Mouse (Mus musculus) cerebellum, adult 2 months (tissue): ENCODE results near the gene Cep97. TPM values are rescaled to one million over a fixed set of nuclear protein-coding genes. Genes with fewer than 3 reads are reported as not detected.
"Not testable (repeated sequence)": the region's sequence is repeated elsewhere in the genome, so short reads cannot be mapped to it uniquely, and the experiment has no call there.

Experiments
- DNase-seq, 2 experiments: peaks; one replicate each; pipeline ENCODE4 v3.0.0; 2021
- H3K27ac ChIP-seq: fragments of 200-500 bp; 2 replicates; pipeline ENCODE4 v1.5.1; 2012; ENCODE audit warnings: low read length, control low read depth, inconsistent platforms; ENCODE audit not compliant: insufficient read depth
- H3K27me3 ChIP-seq: fragments of 200-500 bp; 2 replicates; pipeline ENCODE4 v1.6.1; 2012; ENCODE audit warnings: inconsistent platforms, mild to moderate bottlenecking, low read length, moderate library complexity; ENCODE audit not compliant: control insufficient read depth, insufficient read depth
- H3K4me1 ChIP-seq: fragments of 200-500 bp; 2 replicates; pipeline ENCODE4 v1.6.1; 2011; ENCODE audit warnings: low read length; ENCODE audit not compliant: control insufficient read depth, insufficient read depth
- H3K4me3 ChIP-seq: fragments of 200-500 bp; replicated peaks from 2 replicates; pipeline ENCODE3; 2011; ENCODE audit warnings: mild to moderate bottlenecking, low read depth, low read length, control low read depth; ENCODE audit not compliant: insufficient read depth
- CTCF ChIP-seq: fragments of 200-500 bp; IDR thresholded peaks from 2 replicates; pipeline ENCODE4 v1.5.1; 2011; ENCODE audit warnings: low read depth, mild to moderate bottlenecking, control low read depth, low read length, moderate library complexity, borderline replicate concordance; ENCODE audit not compliant: insufficient read depth
- POLR2A ChIP-seq: fragments of 200-500 bp; IDR thresholded peaks from 2 replicates; pipeline ENCODE4 v1.6.1; 2011; ENCODE audit warnings: low read length, control low read depth, borderline replicate concordance; ENCODE audit not compliant: insufficient read depth
- WGBS: fragments of 180-500 bp; shearing (Covaris S2); methylation state at CpG from one replicate; pipeline ENCODE4 v1.1.7; 2018; 5-methylcytosine and 5-hydroxymethylcytosine counted together
- polyA plus RNA-seq: library from polyadenylated mRNA; depleted of rRNA; stranded (reverse); fragments of >200 nt; gene quantifications from 2 replicates; pipeline ENCODE4 v1.2.3, GENCODE M21; 2012

Cep97 gene
- polyA plus RNA-seq, 1 experiment = 11.5 TPM

- peak; percentile 50; the same call in 1 of the 2 replicates for TF ChIP-seq CTCF
- TF ChIP-seq POLR2A = no peak
- Histone ChIP-seq H3K27ac (no peak overlapping the region), H3K4me3 (no peak overlapping the region), H3K4me1 (no peaks in the 10 kb centered on the region), H3K27me3 (no peaks in the 10 kb centered on the region)
- WGBS = 67% methylated on average over 3 of the region's 3 CpGs
- peak in 1 of 2 experiments; percentile 22 for DNase-seq
Measured at GRCm38 (mm10) chr16:55969147-55969546, 34.5 kb upstream of the Cep97 start.

DNA sequence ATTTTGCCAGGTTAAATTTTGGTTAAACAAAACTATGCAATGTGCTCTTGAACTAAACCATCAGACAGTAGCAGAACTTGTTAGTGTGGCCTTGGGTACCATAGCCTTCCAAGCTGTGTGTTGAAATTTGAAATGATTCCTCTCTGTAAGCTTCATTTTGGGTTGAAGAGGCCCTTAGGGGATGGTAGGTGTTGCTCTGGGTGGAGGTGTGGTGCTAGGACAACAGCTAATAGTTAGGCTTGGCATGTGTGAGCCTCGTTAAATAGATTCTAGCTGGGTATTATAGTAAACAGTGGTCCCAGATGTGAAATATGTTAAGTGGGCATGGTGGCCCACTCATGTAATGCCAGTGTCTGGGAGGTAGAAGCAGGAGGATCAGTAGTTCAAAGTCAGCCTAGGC lies 32.6 kb upstream of the Cep97 start:
- Histone ChIP-seq H3K27ac (no peak overlapping the region), H3K4me1 (no peaks in the 10 kb centered on the region), H3K27me3 (no peaks in the 10 kb centered on the region), H3K4me3 (peak overlapping the region; percentile 34)
- TF ChIP-seq POLR2A = no peak
- no peak for TF ChIP-seq CTCF
- no peak for DNase-seq
- 7% methylated on average over 1 of the region's 1 CpGs for WGBS

DNA sequence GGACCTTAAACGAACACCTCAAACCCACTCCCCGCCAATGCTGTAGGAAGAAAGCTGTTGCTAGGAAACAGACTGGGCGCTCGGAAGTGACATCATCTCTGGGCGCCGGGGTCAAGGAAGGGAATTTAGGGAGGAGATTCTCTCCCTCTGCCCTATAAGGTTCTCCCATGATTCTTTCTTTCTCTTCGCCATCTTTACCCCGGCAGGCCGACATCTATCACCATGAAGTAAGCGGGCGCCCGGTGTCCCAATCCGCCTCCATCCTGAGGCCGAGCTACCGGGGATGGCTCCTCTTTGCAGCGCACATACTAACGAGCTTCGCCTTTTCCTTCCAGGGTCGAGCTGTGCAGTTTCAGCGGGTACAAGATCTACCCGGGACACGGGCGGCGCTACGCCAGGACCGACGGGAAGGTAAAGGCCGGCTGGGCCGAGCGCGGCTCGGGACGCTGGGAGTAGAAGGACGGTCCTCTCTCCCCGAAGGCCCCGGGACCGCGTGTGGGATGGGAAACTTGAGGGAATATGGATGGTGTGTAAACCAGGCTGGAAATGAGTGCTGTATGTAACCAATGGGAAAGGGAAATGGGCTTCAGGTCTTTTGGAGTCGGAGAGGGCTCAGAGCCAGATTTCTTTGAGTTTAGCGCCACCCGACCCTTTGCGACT lies 31.7 kb upstream of the Cep97 start, which contains the start of gene Rpl24:
Rpl24 (plus strand) TSS at position 64 of the 660 bp plus-strand sequence.
- H3K4me1 ChIP-seq = no peaks in the 10 kb centered on the region
- peak within 1 kb of the TSS; percentile 99 for H3K4me3 ChIP-seq
- H3K27me3 ChIP-seq = no peaks in the 10 kb centered on the region
- TF ChIP-seq POLR2A (peak; percentile 58; the same call in 1 of the 2 replicates), CTCF (no peak)
- peak within 1 kb of the TSS; percentile 68; the same call in 1 of the 2 replicates for H3K27ac ChIP-seq
- DNase-seq = peak; percentile 96
- under 1% methylated on average over 42 of the region's 42 CpGs for WGBS

- no peak overlapping the region for H3K4me3 ChIP-seq
- no peak overlapping the region for H3K27ac ChIP-seq
- H3K27me3 ChIP-seq = no peaks in the 10 kb centered on the region
- 42% methylated on average over 4 of the region's 4 CpGs for WGBS
- DNase-seq = peak; percentile 25 to 44
- no peaks in the 10 kb centered on the region for H3K4me1 ChIP-seq
- TF ChIP-seq POLR2A (no peak), CTCF (peak; percentile 57; the same call in 1 of the 2 replicates)
Measured at GRCm38 (mm10) chr16:55964126-55964949, 29.7 kb upstream of the Cep97 start.

DNA sequence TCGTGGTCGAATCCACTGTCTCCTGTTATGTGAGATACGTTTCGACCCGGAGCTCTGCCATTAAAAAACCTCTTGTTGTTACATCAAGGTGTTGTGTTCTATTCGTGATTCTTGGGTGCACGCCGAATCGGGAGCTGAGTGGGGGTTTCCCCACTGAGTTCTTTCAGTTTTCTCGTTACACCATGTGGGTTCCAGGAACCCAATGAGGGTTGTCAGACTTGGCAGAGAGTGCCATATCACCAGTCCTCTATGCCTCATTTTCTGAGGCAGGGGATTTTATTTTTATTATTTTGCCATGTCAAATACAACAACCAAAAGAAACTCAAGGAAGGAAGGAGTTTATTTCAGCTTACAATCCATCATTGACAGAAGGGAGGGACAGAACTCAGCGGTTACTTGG lies 28.4 kb upstream of the Cep97 start:
- WGBS = 74% methylated on average over 6 of the region's 11 CpGs
- not testable (repeated sequence) for H3K4me3 ChIP-seq, DNase-seq, H3K27me3 ChIP-seq, H3K4me1 ChIP-seq, H3K27ac ChIP-seq

GRCm38 (mm10) chr16:55954196-55954595 lies 19.5 kb upstream of the Cep97 start:
- not testable (repeated sequence) for H3K4me1 ChIP-seq, H3K27ac ChIP-seq, DNase-seq, H3K27me3 ChIP-seq, H3K4me3 ChIP-seq
- 94% methylated on average over 9 of the region's 9 CpGs for WGBS

DNA sequence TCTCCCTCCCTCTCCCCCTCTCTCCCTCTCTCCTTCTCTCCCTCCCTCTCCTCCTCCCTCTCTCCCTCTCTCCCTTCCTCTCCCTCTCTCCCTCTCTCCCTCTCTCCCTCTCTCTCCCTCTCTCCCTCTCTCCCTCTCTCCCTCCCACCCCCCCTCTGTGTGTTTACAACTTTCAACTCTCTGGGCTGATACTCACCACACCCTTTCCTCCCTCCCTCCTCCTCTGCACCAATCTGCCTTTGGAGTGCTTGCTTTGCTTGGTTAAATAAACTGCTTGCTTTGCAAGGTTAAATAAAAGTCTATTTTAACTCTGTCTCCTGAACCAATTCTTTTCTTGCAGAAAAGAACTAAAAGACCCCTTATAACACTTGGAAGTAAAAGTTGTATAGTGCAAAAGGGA lies 18.1 kb upstream of the Cep97 start:
- no peak overlapping the region for H3K4me3 ChIP-seq
- H3K27me3 ChIP-seq = no peaks in the 10 kb centered on the region
- H3K4me1 ChIP-seq = no peaks in the 10 kb centered on the region
- TF ChIP-seq POLR2A (no peak), CTCF (no peak)
- H3K27ac ChIP-seq = no peak overlapping the region
- no peak for DNase-seq

- Histone ChIP-seq H3K27me3 (no peaks in the 10 kb centered on the region), H3K4me1 (no peaks in the 10 kb centered on the region), H3K4me3 (no peak overlapping the region), H3K27ac (no peak overlapping the region)
- 82% methylated on average over 7 of the region's 7 CpGs for WGBS
- DNase-seq = no peak
- no peak for TF ChIP-seq CTCF
- TF ChIP-seq POLR2A = no peak
Measured at GRCm38 (mm10) chr16:55951679-55952327, 17.1 kb upstream of the Cep97 start.
